Mouse (Mus musculus): Measurements from ENCODE around the gene Sh3glb1. TPM values are rescaled to one million over a fixed set of nuclear protein-coding genes. Genes with fewer than 3 reads are reported as not detected.

Sh3glb1 gene
- polyA plus RNA-seq, 1 experiment from 2014 or later: 91.4 TPM

DNA sequence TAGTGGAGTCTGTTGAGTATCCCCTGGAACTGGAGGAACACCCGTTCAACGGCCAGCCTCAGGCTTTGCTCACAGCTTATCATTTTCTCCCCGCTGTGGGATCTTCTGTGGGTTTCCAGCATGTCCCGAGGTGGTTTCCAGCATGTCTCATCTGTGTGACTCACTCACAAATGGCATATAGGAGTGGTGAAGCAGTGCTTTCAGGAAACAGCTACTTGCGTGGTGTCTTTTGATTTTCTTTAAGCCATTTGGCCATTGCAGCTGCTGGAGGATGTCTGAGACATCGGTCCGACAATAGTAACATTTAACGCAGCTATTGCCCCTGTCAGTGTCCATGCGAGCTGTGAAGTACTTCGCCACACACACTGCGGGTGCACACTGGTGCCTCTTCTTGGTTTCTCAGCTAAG is 50.7 kb downstream of the Sh3glb1 start:
- Histone ChIP-seq H3K4me1 (ENCODE audit: control insufficient read depth, insufficient read depth, low read length) (no peaks in the 10 kb centered on the region; the same call in 1 of the 2 replicates), H3K4me2 (no peak overlapping the region), H3K36me3 (ENCODE audit: control insufficient read depth, insufficient read depth, low read length) (no peaks in the 10 kb centered on the region), H3K9me3 (ENCODE audit: control insufficient read depth, low read length) (no peaks in the 10 kb centered on the region), H3K4me3 (ENCODE audit: low read depth, low read length) (no peak overlapping the region), H3K27ac (ENCODE audit: low read depth, low read length) (no peak overlapping the region), H3K27me3 (ENCODE audit: control insufficient read depth, insufficient read depth, low read length) (no peaks in the 10 kb centered on the region), H3K9ac (ENCODE audit: low read length) (no peak overlapping the region)
- DNase-seq (ENCODE audit: low spot score, missing footprints) (no peak), ATAC-seq (ENCODE audit: low FRiP score) (no peak)
- 74% methylated on average over 11 of the region's 11 CpGs for WGBS

DNA sequence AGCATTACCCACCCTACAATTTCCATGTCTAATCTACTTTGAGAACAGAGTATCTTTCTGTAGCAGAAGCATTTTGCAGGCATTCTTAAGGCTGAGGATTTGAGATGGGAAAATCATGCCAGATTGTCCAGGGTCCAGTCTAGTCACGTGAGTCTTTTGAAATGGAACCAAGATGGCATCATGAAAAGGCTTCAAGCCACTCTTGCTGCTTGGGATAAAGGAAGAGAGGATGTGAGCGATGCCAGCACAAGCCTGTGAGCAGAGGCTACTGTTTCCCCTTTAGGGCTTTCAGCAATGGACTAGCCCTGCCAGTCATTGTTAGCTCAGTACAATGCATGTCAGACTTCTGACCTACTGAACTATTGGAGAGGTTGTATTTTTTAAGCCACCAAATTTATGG is 51.2 kb downstream of the Sh3glb1 start:
- Histone ChIP-seq H3K9me3 (ENCODE audit: control insufficient read depth, low read length) (no peaks in the 10 kb centered on the region), H3K27me3 (ENCODE audit: control insufficient read depth, insufficient read depth, low read length) (no peaks in the 10 kb centered on the region), H3K4me3 (ENCODE audit: low read depth, low read length) (no peak overlapping the region), H3K4me2 (no peak overlapping the region), H3K4me1 (ENCODE audit: control insufficient read depth, insufficient read depth, low read length) (no peaks in the 10 kb centered on the region; the same call in 1 of the 2 replicates), H3K9ac (ENCODE audit: low read length) (no peak overlapping the region), H3K36me3 (ENCODE audit: control insufficient read depth, insufficient read depth, low read length) (no peaks in the 10 kb centered on the region), H3K27ac (ENCODE audit: low read depth, low read length) (no peak overlapping the region)
- 57% methylated on average over 2 of the region's 2 CpGs for WGBS
- DNase-seq (ENCODE audit: low spot score, missing footprints) (no peak), ATAC-seq (ENCODE audit: low FRiP score) (no peak)

GRCm38 (mm10) chr3:144668039-144668438 is 52.1 kb downstream of the Sh3glb1 start:
- Histone ChIP-seq H3K27me3 (ENCODE audit: control insufficient read depth, insufficient read depth, low read length) (no peaks in the 10 kb centered on the region), H3K9ac (ENCODE audit: low read length) (no peak overlapping the region), H3K36me3 (ENCODE audit: control insufficient read depth, insufficient read depth, low read length) (no peaks in the 10 kb centered on the region), H3K9me3 (ENCODE audit: control insufficient read depth, low read length) (no peaks in the 10 kb centered on the region), H3K4me1 (ENCODE audit: control insufficient read depth, insufficient read depth, low read length) (no peaks in the 10 kb centered on the region; the same call in 1 of the 2 replicates), H3K27ac (ENCODE audit: low read depth, low read length) (no peak overlapping the region), H3K4me3 (ENCODE audit: low read depth, low read length) (no peak overlapping the region), H3K4me2 (no peak overlapping the region)
- DNase-seq (ENCODE audit: low spot score, missing footprints) (no peak), ATAC-seq (ENCODE audit: low FRiP score) (no peak)
- 92% methylated on average over 9 of the region's 9 CpGs for WGBS

DNA sequence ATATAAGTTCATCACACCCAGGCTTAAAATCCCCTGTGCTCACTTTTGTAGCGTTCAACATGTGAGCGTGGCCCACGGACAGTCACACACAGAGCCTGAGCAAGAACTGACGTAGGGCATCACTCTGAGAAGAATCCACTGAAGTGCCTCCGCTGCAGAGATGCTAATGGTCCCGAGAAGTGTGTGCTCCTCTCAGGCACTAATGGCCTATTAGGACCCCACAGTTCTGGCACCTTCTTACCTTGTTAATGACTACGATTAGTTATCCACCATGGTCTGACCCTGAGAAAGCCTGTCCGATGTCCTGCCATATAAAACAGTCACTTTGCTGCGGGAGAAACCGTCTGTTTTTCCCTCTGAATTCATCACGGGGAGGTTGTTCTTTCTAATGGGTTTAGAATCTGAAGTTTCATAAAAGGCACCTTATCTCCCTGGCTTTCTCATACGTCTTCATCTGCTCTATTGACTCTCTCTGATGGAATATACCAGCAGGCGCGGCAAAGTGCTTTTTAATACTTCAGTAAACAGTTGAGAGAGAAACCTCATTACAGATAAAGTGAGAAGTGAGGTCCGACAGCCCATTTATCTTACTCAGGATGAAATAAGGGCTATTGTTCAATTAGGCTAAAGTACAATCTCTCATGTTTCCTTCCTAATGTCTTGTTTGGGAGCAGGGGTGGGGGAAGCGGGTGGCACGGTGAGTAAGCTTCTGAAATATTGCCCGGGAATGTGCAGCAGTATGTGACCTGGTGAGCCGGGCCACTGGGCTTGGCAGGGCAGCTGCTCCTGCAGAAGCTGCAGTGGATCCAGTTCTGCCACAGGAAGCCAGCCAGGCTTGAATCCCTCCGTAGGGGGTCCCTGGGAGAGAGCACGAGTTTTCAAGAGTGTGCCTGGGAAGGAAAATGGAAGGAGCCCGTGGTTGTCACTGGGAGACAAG is 55.5 kb downstream of the Sh3glb1 start:
- H3K4me1 ChIP-seq (ENCODE audit: control insufficient read depth, insufficient read depth, low read length): no peaks in the 10 kb centered on the region; the same call in 1 of the 2 replicates
- H3K4me2 ChIP-seq: no peak overlapping the region
- H3K27me3 ChIP-seq (ENCODE audit: control insufficient read depth, insufficient read depth, low read length): no peaks in the 10 kb centered on the region
- H3K9me3 ChIP-seq (ENCODE audit: control insufficient read depth, low read length): no peaks in the 10 kb centered on the region
- no peak overlapping the region for H3K27ac ChIP-seq (ENCODE audit: low read depth, low read length)
- no peak for ATAC-seq (ENCODE audit: low FRiP score)
- H3K9ac ChIP-seq (ENCODE audit: low read length): no peak overlapping the region
- no peak overlapping the region for H3K4me3 ChIP-seq (ENCODE audit: low read depth, low read length)
- H3K36me3 ChIP-seq (ENCODE audit: control insufficient read depth, insufficient read depth, low read length): no peaks in the 10 kb centered on the region
- WGBS: 65% methylated on average over 22 of the region's 22 CpGs
- no peak for DNase-seq (ENCODE audit: low spot score, missing footprints)

DNA sequence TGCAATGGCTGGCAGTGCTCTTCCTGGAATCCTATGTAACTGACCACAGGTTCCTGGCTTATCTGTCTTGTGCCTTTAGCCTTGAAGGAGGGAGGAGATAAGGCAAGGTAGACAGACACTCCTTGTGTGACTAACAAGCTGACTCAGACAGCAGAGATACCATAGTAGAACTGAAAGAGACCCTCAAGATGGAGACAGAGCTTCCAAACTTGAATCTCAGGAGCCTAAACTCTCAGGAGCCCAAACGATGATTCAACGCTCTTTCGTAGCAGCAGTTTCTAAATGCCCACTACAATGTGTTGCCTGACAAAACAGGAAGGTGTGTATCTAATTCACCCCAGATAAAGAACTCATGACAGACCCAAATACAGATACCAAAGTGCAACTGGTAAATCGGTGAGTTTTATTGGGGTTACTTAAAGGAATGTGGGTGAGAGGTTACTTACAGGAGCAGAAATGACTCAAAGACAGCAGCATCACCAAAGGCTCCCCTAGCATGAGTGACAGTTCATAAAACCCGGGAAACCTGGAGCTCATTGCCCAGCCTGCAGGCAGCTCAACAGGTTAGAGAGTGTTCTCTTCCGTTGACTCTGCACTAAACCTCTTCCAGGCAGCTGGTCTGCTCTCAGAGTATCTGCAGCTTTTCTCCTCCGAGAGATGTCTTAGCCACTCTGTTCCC is 56.6 kb downstream of the Sh3glb1 start:
- DNase-seq (ENCODE audit: low spot score, missing footprints) (no peak), ATAC-seq (ENCODE audit: low FRiP score) (no peak)
- H3K9ac ChIP-seq (ENCODE audit: low read length): no peak overlapping the region
- H3K27me3 ChIP-seq (ENCODE audit: control insufficient read depth, insufficient read depth, low read length): no peaks in the 10 kb centered on the region
- no peaks in the 10 kb centered on the region for H3K36me3 ChIP-seq (ENCODE audit: control insufficient read depth, insufficient read depth, low read length)
- H3K4me1 ChIP-seq (ENCODE audit: control insufficient read depth, insufficient read depth, low read length): no peaks in the 10 kb centered on the region; the same call in 1 of the 2 replicates
- H3K4me3 ChIP-seq (ENCODE audit: low read depth, low read length): no peak overlapping the region
- whole genome bisulfite sequencing: 94% methylated on average over 7 of the region's 7 CpGs
- H3K4me2 ChIP-seq: no peak overlapping the region
- H3K27ac ChIP-seq (ENCODE audit: low read depth, low read length): no peak overlapping the region
- H3K9me3 ChIP-seq (ENCODE audit: control insufficient read depth, low read length): no peaks in the 10 kb centered on the region

- Histone ChIP-seq H3K27ac (ENCODE audit: low read depth, low read length) (no peak overlapping the region), H3K9ac (ENCODE audit: low read length) (no peak overlapping the region), H3K36me3 (ENCODE audit: control insufficient read depth, insufficient read depth, low read length) (no peaks in the 10 kb centered on the region), H3K27me3 (ENCODE audit: control insufficient read depth, insufficient read depth, low read length) (no peaks in the 10 kb centered on the region), H3K4me1 (ENCODE audit: control insufficient read depth, insufficient read depth, low read length) (no peaks in the 10 kb centered on the region; the same call in 1 of the 2 replicates), H3K4me2 (no peak overlapping the region), H3K4me3 (ENCODE audit: low read depth, low read length) (no peak overlapping the region), H3K9me3 (ENCODE audit: control insufficient read depth, low read length) (no peaks in the 10 kb centered on the region)
- 87% methylated on average over 8 of the region's 8 CpGs for WGBS
- DNase-seq (ENCODE audit: low spot score, missing footprints) (peak; percentile 69), ATAC-seq (ENCODE audit: low FRiP score) (no peak)
Observed at GRCm38 (mm10) chr3:144662215-144662852, 57.8 kb downstream of the Sh3glb1 start.

GRCm38 (mm10) chr3:144661439-144661838 is 58.7 kb downstream of the Sh3glb1 start:
- Histone ChIP-seq H3K9ac (ENCODE audit: low read length) (no peak overlapping the region), H3K4me2 (no peak overlapping the region), H3K27ac (ENCODE audit: low read depth, low read length) (no peak overlapping the region), H3K36me3 (ENCODE audit: control insufficient read depth, insufficient read depth, low read length) (no peaks in the 10 kb centered on the region), H3K27me3 (ENCODE audit: control insufficient read depth, insufficient read depth, low read length) (no peaks in the 10 kb centered on the region), H3K4me1 (ENCODE audit: control insufficient read depth, insufficient read depth, low read length) (no peaks in the 10 kb centered on the region; the same call in 1 of the 2 replicates), H3K4me3 (ENCODE audit: low read depth, low read length) (no peak overlapping the region), H3K9me3 (ENCODE audit: control insufficient read depth, low read length) (no peaks in the 10 kb centered on the region)
- DNase-seq (ENCODE audit: low spot score, missing footprints) (no peak), ATAC-seq (ENCODE audit: low FRiP score) (no peak)
- 88% methylated on average over 3 of the region's 3 CpGs for WGBS

- Histone ChIP-seq H3K36me3 (ENCODE audit: control insufficient read depth, insufficient read depth, low read length) (no peaks in the 10 kb centered on the region), H3K4me2 (no peak overlapping the region), H3K27ac (ENCODE audit: low read depth, low read length) (no peak overlapping the region), H3K9ac (ENCODE audit: low read length) (no peak overlapping the region), H3K4me3 (ENCODE audit: low read depth, low read length) (no peak overlapping the region), H3K4me1 (ENCODE audit: control insufficient read depth, insufficient read depth, low read length) (no peaks in the 10 kb centered on the region; the same call in 1 of the 2 replicates), H3K9me3 (ENCODE audit: control insufficient read depth, low read length) (peaks cover 2% of the 10 kb centered on the region; the same call in 1 of the 2 replicates), H3K27me3 (ENCODE audit: control insufficient read depth, insufficient read depth, low read length) (no peaks in the 10 kb centered on the region)
- WGBS: 39% methylated on average over 5 of the region's 5 CpGs
- DNase-seq (ENCODE audit: low spot score, missing footprints) (no peak), ATAC-seq (ENCODE audit: low FRiP score) (no peak)
Observed at GRCm38 (mm10) chr3:144644202-144644601, 75.9 kb downstream of the Sh3glb1 start.

Measured in midbrain, embryonic 11.5 days (tissue).